Mouse (Mus musculus) frontal cortex, adult (tissue): ENCODE results near the gene Olfr122.

ENCODE experiments used
- ATAC-seq: cut with Nextera tagmentation; 2 replicates; pipeline ENCODE4 v1.9.2; 2017; ENCODE audit warnings: mild to moderate bottlenecking, moderate library complexity, mixed read lengths; ENCODE audit not compliant: low TSS enrichment

Olfr122 gene

DNA sequence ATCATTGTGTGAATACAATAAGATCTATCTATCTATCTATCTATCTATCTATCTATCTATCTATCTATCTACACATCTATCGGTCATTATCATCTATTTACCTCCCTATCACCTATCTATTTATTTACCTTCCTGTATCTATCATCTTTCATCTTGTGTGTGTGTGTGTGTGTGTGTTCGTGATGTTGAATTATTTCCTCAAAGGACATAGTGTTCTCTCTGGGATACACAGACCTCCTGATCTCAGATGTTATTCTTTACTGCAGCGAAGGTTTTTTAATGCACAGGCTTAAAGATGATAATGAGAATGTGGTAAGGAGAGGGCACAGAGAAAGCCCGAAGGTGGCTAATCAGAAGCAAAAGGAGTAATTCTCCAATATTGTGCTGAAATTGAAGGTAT is at the start of gene Olfr122:
Gene Olfr122, plus strand, starts transcription at position 301 of the 400 bp plus-strand sequence.
- ATAC-seq, result no peak

DNA sequence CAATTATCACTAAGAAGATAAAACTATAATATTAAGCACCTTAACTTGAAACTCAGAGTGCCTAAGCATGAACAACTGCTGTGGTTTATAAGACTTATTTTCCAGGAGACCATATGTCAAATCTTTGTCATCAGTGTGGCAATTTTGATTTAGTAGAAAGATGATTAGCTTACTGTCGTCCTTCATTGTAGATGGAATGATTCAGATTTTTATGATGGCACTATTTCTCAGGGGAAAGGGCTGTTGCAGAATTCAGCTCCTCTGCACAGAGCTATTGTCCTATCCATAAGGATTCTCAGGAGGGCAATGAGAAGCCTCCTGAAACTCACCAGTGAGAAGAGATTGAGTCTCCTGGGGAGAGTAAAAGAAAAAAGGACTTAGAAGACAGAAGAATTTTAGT is 46.9 kb upstream of the Olfr122 start, which contains the start of gene Olfr120:
Gene Olfr120, plus strand, starts transcription at position 301 of the 400 bp plus-strand sequence.
- ATAC-seq, result no peak

DNA sequence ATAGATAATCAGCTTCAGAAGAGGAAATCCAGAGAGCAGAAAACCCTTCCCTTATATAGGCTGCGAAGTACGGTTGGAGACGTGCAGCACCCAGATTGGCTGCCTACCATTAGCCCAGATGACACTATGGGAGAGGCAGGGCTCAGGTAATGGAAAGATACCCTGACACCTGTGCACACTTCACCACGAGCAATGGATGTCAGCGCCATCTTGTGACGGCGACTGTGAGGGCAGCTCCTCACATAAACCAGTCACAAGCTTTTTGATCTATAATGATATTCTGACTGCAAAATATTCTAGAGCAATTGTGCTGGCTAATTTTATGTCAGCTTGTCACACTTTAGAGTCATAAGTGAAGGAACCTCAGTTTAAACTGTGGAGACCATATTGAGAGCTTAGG is 30.3 kb upstream of the Olfr122 start:
- ATAC-seq, result no peak

DNA sequence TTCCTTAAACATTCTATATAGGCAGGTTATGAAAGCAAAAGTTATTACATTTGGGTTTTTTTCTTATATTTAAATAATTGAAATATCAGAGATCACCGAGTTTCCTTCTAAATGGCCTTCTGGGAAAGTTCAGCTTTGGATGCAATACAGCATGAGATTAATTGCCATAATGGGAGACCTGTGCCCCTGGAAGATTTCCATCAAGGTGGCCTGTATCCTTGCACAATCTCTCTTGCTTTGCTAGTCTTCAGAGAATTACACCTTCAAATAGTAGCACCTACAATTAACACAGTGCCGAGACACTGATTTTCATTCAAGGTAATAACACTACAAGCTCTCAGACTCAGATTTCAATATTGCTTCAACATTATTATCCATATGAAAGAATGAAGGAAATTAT is 24.8 kb downstream of the Olfr122 start, which contains the start of gene Olfr123:
Gene Olfr123, plus strand, starts transcription at position 301 of the 400 bp plus-strand sequence.
- no peak for ATAC-seq

DNA sequence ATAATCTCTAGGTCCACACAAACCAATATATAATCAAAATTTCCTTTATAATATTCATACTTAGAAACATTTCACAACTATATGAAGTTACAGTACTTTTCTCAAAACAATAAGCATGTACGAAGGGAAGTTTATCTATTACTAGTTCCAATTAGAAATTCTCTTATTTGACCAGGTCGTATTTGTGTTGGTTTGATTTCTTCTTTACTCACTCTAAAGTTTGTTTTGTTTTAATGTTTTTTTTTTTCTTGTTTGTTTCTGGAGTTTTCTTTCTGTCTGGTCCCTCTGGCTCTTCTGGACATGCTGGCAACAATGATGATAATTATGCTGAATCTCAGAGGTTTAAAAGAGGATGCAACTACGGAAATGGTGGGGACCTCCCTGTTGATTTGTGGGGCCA is 31.2 kb downstream of the Olfr122 start, which contains the start of gene Olfr124:
Gene Olfr124, plus strand, starts transcription at position 301 of the 400 bp plus-strand sequence.
- no peak for ATAC-seq
